ENCODE assay signal across 29 mouse cellular contexts in genomic region chr6:142529680-142530079, GRCm38 (mm10). TPM values are rescaled to one million over a fixed set of nuclear protein-coding genes. Genes with fewer than 3 reads are reported as not detected.
DNase-seq lines count a peak whose midpoint lies in the region; ATAC-seq and TF ChIP-seq lines count a peak whose summit lies in the region.
"Had no signal": no experiment of that assay in that cellular context is flagged by ENCODE, and none has a peak within 500 bp of the region (broad histone marks: within the 10 kb centered on the region; RNA-seq: fewer than 3 reads in every experiment).

No protein-coding gene starts in this region.

- no peak overlapping the region for H3K4me3 ChIP-seq in intestine, embryonic 14.5 days (ENCODE audit: low read depth, low read length)
- H3K4me3 ChIP-seq in intestine, postnatal 0 days (ENCODE audit: low read depth, low read length), result no peak overlapping the region
- H3K4me3 ChIP-seq in kidney, embryonic 15.5 days (replicated peaks), result no peak overlapping the region
- no peak overlapping the region for H3K4me3 ChIP-seq in kidney, embryonic 14.5 days (ENCODE audit: low read length)
- no peak overlapping the region for H3K4me3 ChIP-seq in ES-E14 (ENCODE audit: insufficient read depth in 1 of 2, low read depth in 1 of 2, low read length in 2 of 2, poor library complexity in 1 of 2, severe bottlenecking in 1 of 2)
- H3K4me3 ChIP-seq in stomach, embryonic 16.5 days (replicated peaks; ENCODE audit: low read length), result no peak overlapping the region
- H3K4me3 ChIP-seq: embryonic facial prominence, embryonic 12.5 days; embryonic facial prominence, embryonic 15.5 days; gastrocnemius, adult 2 months; heart, embryonic 10.5 days; heart, embryonic 13.5 days had no signal

- H3K27ac ChIP-seq in intestine, embryonic 14.5 days (ENCODE audit: low read depth), result peak overlapping the region; percentile 63; the same call in 1 of the 2 replicates
- no peak overlapping the region for H3K27ac ChIP-seq in intestine, postnatal 0 days (ENCODE audit: low read depth, low read length)
- H3K27ac ChIP-seq in kidney, embryonic 15.5 days, result 0 out of 2 replicates have a peak overlapping the region, but pooled peaks have one; percentile 13
- H3K27ac ChIP-seq in kidney, embryonic 14.5 days (ENCODE audit: low read depth, low read length), result no peak overlapping the region
- no peak overlapping the region for H3K27ac ChIP-seq in ES-E14 (ENCODE audit: insufficient read depth, low read depth, low read length, poor library complexity, severe bottlenecking)
- H3K27ac ChIP-seq in stomach, embryonic 16.5 days (ENCODE audit: low read length), result peak overlapping the region; percentile 64; the same call in 1 of the 2 replicates
- H3K27ac ChIP-seq: embryonic facial prominence, embryonic 12.5 days; embryonic facial prominence, embryonic 15.5 days; heart, embryonic 10.5 days; heart, embryonic 13.5 days; hindbrain, postnatal 0 days had no signal

- DNase-seq in intestine, embryonic 14.5 days (ENCODE audit: low spot score), result no peak
- DNase-seq in ES-E14 (ENCODE audit: low read depth, low spot score), result no peak
- no peak for DNase-seq in B cell, adult 2 months
- DNase-seq: adrenal gland, postnatal 36 days; cerebellum, adult 18-20 months; cerebellum, adult 9-10 months; cerebellum, postnatal 14 days; forebrain, postnatal 0 days; gastrocnemius, adult 2 months; gastrocnemius, postnatal 14 days; heart, adult 18-20 months; heart, postnatal 14 days; heart, postnatal 4 days had no signal

- in situ Hi-C loops in ES-E14 (cut with MboI; ENCODE audit: low sequenced_read_pairs in 2 of 2, unreplicated experiment in 2 of 2), result loop anchor here in 1 of 2 experiments (10.0 kb wide), 1 partner anchor 195 kb away; no protein-coding TSS in a partner anchor

- H3K9ac ChIP-seq in intestine, embryonic 14.5 days (ENCODE audit: low read length), result no peak overlapping the region
- H3K9ac ChIP-seq in intestine, postnatal 0 days (ENCODE audit: low read depth, low read length), result no peak overlapping the region
- no peak overlapping the region for H3K9ac ChIP-seq in kidney, embryonic 15.5 days
- H3K9ac ChIP-seq in kidney, embryonic 14.5 days (ENCODE audit: low read depth, low read length), result no peak overlapping the region
- peak overlapping the region; percentile 12; the same call in 1 of the 2 replicates for H3K9ac ChIP-seq in ES-E14 (ENCODE audit: insufficient read depth, low read depth, low read length, poor library complexity, severe bottlenecking)
- H3K9ac ChIP-seq in stomach, embryonic 16.5 days (ENCODE audit: low read length), result no peak overlapping the region
- H3K9ac ChIP-seq: embryonic facial prominence, embryonic 12.5 days; embryonic facial prominence, embryonic 15.5 days; forebrain, postnatal 0 days; heart, embryonic 13.5 days; hindbrain, embryonic 14.5 days had no signal

- no peaks in the 10 kb centered on the region for H3K36me3 ChIP-seq in intestine, embryonic 14.5 days (ENCODE audit: control insufficient read depth, insufficient read depth, low read length)
- H3K36me3 ChIP-seq in intestine, postnatal 0 days (ENCODE audit: control insufficient read depth, insufficient read depth), result no peaks in the 10 kb centered on the region
- H3K36me3 ChIP-seq in kidney, embryonic 15.5 days, result no peaks in the 10 kb centered on the region
- no peaks in the 10 kb centered on the region for H3K36me3 ChIP-seq in kidney, embryonic 14.5 days (ENCODE audit: control insufficient read depth, insufficient read depth, low read length)
- no peaks in the 10 kb centered on the region for H3K36me3 ChIP-seq in ES-E14 (ENCODE audit: control insufficient read depth, insufficient read depth, low read length, poor library complexity, severe bottlenecking)
- H3K36me3 ChIP-seq in stomach, embryonic 16.5 days (ENCODE audit: control insufficient read depth, insufficient read depth, low read length), result no peaks in the 10 kb centered on the region
- H3K36me3 ChIP-seq: embryonic facial prominence, embryonic 12.5 days; embryonic facial prominence, embryonic 15.5 days; heart, embryonic 10.5 days; heart, embryonic 13.5 days had no signal

- ATAC-seq in intestine, embryonic 14.5 days (replicated peaks; ENCODE audit: low FRiP score, low TSS enrichment, low read depth), result no peak
- no peak for ATAC-seq in intestine, postnatal 0 days
- no peak for ATAC-seq in kidney, embryonic 15.5 days (replicated peaks; ENCODE audit: low FRiP score)
- ATAC-seq in kidney, embryonic 14.5 days (ENCODE audit: low FRiP score, low TSS enrichment), result no peak
- no peak for ATAC-seq in stomach, embryonic 16.5 days (ENCODE audit: insufficient read depth, low FRiP score)
- ATAC-seq: activated CD4-positive, CD25-positive, alpha-beta regulatory T cell, adult 4 months; CD4-positive, CD25-positive, alpha-beta regulatory T cell, adult 4 months; forebrain, embryonic 14.5 days; forebrain, postnatal 0 days; hindbrain, postnatal 0 days had no signal

- TF ChIP-seq CTCF in intestine, postnatal 0 days (IDR thresholded peaks at IDR 0.05; ENCODE audit: low read depth), result no peak

- no peak overlapping the region for H3K4me2 ChIP-seq in intestine, embryonic 14.5 days (ENCODE audit: low read length)
- H3K4me2 ChIP-seq in intestine, postnatal 0 days (replicated peaks; ENCODE audit: low read depth), result no peak overlapping the region
- H3K4me2 ChIP-seq in kidney, embryonic 15.5 days, result no peak overlapping the region
- no peak overlapping the region for H3K4me2 ChIP-seq in kidney, embryonic 14.5 days (replicated peaks; ENCODE audit: low read depth, low read length)
- H3K4me2 ChIP-seq in stomach, embryonic 16.5 days (ENCODE audit: low read depth, low read length), result no peak overlapping the region
- H3K4me2 ChIP-seq: embryonic facial prominence, embryonic 12.5 days; embryonic facial prominence, embryonic 15.5 days; heart, embryonic 13.5 days; hindbrain, embryonic 14.5 days had no signal

- no peaks in the 10 kb centered on the region for H3K9me3 ChIP-seq in intestine, embryonic 14.5 days (ENCODE audit: control insufficient read depth, low read length)
- no peaks in the 10 kb centered on the region for H3K9me3 ChIP-seq in intestine, postnatal 0 days (ENCODE audit: control insufficient read depth)
- no peaks in the 10 kb centered on the region for H3K9me3 ChIP-seq in kidney, embryonic 15.5 days (replicated peaks)
- H3K9me3 ChIP-seq in kidney, embryonic 14.5 days (ENCODE audit: control insufficient read depth, low read length), result no peaks in the 10 kb centered on the region
- H3K9me3 ChIP-seq in ES-E14 (ENCODE audit: control insufficient read depth, insufficient read depth, low read depth, low read length), result no peaks in the 10 kb centered on the region
- H3K9me3 ChIP-seq in stomach, embryonic 16.5 days (replicated peaks; ENCODE audit: control insufficient read depth, low read length), result no peaks in the 10 kb centered on the region
- H3K9me3 ChIP-seq: embryonic facial prominence, embryonic 12.5 days; embryonic facial prominence, embryonic 15.5 days; heart, embryonic 10.5 days; heart, embryonic 13.5 days had no signal

- 78% methylated on average over 8 of the region's 8 CpGs for WGBS in intestine, embryonic 14.5 days
- 81% methylated on average over 8 of the region's 8 CpGs for WGBS in intestine, postnatal 0 days
- 91% methylated on average over 8 of the region's 8 CpGs for WGBS in kidney, embryonic 15.5 days
- 82% methylated on average over 8 of the region's 8 CpGs for WGBS in kidney, embryonic 14.5 days
- WGBS in stomach, embryonic 16.5 days, result 78% methylated on average over 8 of the region's 8 CpGs

- H3K27me3 ChIP-seq in intestine, embryonic 14.5 days (replicated peaks; ENCODE audit: control insufficient read depth, insufficient read depth, low read length), result no peaks in the 10 kb centered on the region
- no peaks in the 10 kb centered on the region for H3K27me3 ChIP-seq in intestine, postnatal 0 days (replicated peaks; ENCODE audit: control insufficient read depth, insufficient read depth, low read length)
- no peaks in the 10 kb centered on the region for H3K27me3 ChIP-seq in kidney, embryonic 15.5 days
- H3K27me3 ChIP-seq in kidney, embryonic 14.5 days (ENCODE audit: control insufficient read depth, insufficient read depth, low read length), result no peaks in the 10 kb centered on the region
- no peaks in the 10 kb centered on the region for H3K27me3 ChIP-seq in stomach, embryonic 16.5 days (ENCODE audit: control insufficient read depth, insufficient read depth, low read length)
- H3K27me3 ChIP-seq: embryonic facial prominence, embryonic 12.5 days; embryonic facial prominence, embryonic 15.5 days; heart, embryonic 13.5 days had no signal

- peaks cover 11% of the 10 kb centered on the region for H3K4me1 ChIP-seq in intestine, embryonic 14.5 days (replicated peaks; ENCODE audit: control insufficient read depth, insufficient read depth, low read length)
- H3K4me1 ChIP-seq in intestine, postnatal 0 days (replicated peaks; ENCODE audit: control insufficient read depth, insufficient read depth, low read length), result peaks cover 2% of the 10 kb centered on the region; the same call in 1 of the 2 replicates
- H3K4me1 ChIP-seq in kidney, embryonic 15.5 days, result peaks cover 19% of the 10 kb centered on the region
- H3K4me1 ChIP-seq in kidney, embryonic 14.5 days (ENCODE audit: control insufficient read depth, insufficient read depth, low read length), result no peaks in the 10 kb centered on the region; the same call in 1 of the 2 replicates
- no peaks in the 10 kb centered on the region for H3K4me1 ChIP-seq in ES-E14 (ENCODE audit: control insufficient read depth in 2 of 2, insufficient read depth in 2 of 2, low read length in 2 of 2, poor library complexity in 1 of 2)
- peaks cover 9% of the 10 kb centered on the region for H3K4me1 ChIP-seq in stomach, embryonic 16.5 days (ENCODE audit: control insufficient read depth, insufficient read depth, low read length)
- H3K4me1 ChIP-seq: embryonic facial prominence, embryonic 15.5 days had no signal

RNA-seq across cellular contexts. Expression of gene Ldhb, which starts 21.9 kb away (rescaled TPM):
- polyA plus RNA-seq in intestine, embryonic 14.5 days (2014; fragmentation: Nextera tagmentation; extraction: Ambion mirVana), result 149 and 183 TPM in 2 replicates
- polyA plus RNA-seq in intestine, postnatal 0 days (2015; fragmentation: Nextera tagmentation; extraction: Ambion mirVana), result 39.5 and 41.4 TPM in 2 replicates
- polyA plus RNA-seq in kidney, embryonic 15.5 days (2015; fragmentation: Nextera tagmentation; extraction: Ambion mirVana), result 697 and 713 TPM in 2 replicates
- polyA plus RNA-seq in kidney, embryonic 14.5 days (2014; fragmentation: Nextera tagmentation; extraction: Ambion mirVana), result 578 and 592 TPM in 2 replicates
- 139 and 178 TPM in 2 replicates for total RNA-seq in ES-E14 (2012; rRNA removed)
- 156 and 159 TPM in 2 replicates for polyA plus RNA-seq in stomach, embryonic 16.5 days (2015; fragmentation: Nextera tagmentation; extraction: Ambion mirVana)

RNA-seq across cellular contexts. Expression of gene Kcnj8, which starts 41.7 kb away (rescaled TPM):
- polyA plus RNA-seq in intestine, embryonic 14.5 days (2014; fragmentation: Nextera tagmentation; extraction: Ambion mirVana), result 52.2 and 55.3 TPM in 2 replicates
- polyA plus RNA-seq in intestine, postnatal 0 days (2015; fragmentation: Nextera tagmentation; extraction: Ambion mirVana), result 28.7 and 29.8 TPM in 2 replicates
- 24.4 and 26.8 TPM in 2 replicates for polyA plus RNA-seq in kidney, embryonic 15.5 days (2015; fragmentation: Nextera tagmentation; extraction: Ambion mirVana)
- 18.8 and 21.0 TPM in 2 replicates for polyA plus RNA-seq in kidney, embryonic 14.5 days (2014; fragmentation: Nextera tagmentation; extraction: Ambion mirVana)
- 0.26 and 0.58 TPM in 2 replicates for total RNA-seq in ES-E14 (2012; rRNA removed)
- polyA plus RNA-seq in stomach, embryonic 16.5 days (2015; fragmentation: Nextera tagmentation; extraction: Ambion mirVana), result 51.8 and 57.9 TPM in 2 replicates
- polyA plus RNA-seq: C2C12; CD4-positive, CD25-positive, alpha-beta regulatory T cell, adult 4 months had no signal

RNA-seq across cellular contexts. Expression of gene Gys2, which starts 56.8 kb away (rescaled TPM):
- polyA plus RNA-seq in intestine, embryonic 14.5 days (2014; fragmentation: Nextera tagmentation; extraction: Ambion mirVana), result not detected in 2 replicates
- polyA plus RNA-seq in intestine, postnatal 0 days (2015; fragmentation: Nextera tagmentation; extraction: Ambion mirVana), result not detected in 2 replicates
- polyA plus RNA-seq in kidney, embryonic 15.5 days (2015; fragmentation: Nextera tagmentation; extraction: Ambion mirVana), result 0.23 and 1.3 TPM in 2 replicates
- not detected in 2 replicates for polyA plus RNA-seq in kidney, embryonic 14.5 days (2014; fragmentation: Nextera tagmentation; extraction: Ambion mirVana)
- not detected in 2 replicates for total RNA-seq in ES-E14 (2012; rRNA removed)
- 2.7 and 3.4 TPM in 2 replicates for polyA plus RNA-seq in stomach, embryonic 16.5 days (2015; fragmentation: Nextera tagmentation; extraction: Ambion mirVana)
- total RNA-seq: forebrain, postnatal 0 days; gastrocnemius, adult 2 months; heart, postnatal 4 days had no signal
- polyA plus RNA-seq: activated CD4-positive, CD25-positive, alpha-beta regulatory T cell, adult 4 months; C2C12; CD4-positive, CD25-positive, alpha-beta regulatory T cell, adult 4 months; embryonic facial prominence, embryonic 12.5 days; forebrain, embryonic 11.5 days; forebrain, embryonic 14.5 days; hindbrain, embryonic 11.5 days; hindbrain, postnatal 0 days had no signal

Comparison
In these comparisons a context has a peak if more than half of its experiments do, and no peak if none do; other contexts are left out.
1. H3K27ac ChIP-seq: peak in intestine, embryonic 14.5 days (single experiment), kidney, embryonic 15.5 days (single experiment) and stomach, embryonic 16.5 days (single experiment); none in intestine, postnatal 0 days (single experiment), kidney, embryonic 14.5 days (single experiment) and ES-E14 (single experiment).